8 mouse cellular contexts compared by ENCODE assay signal in genomic region chr11:88692374-88692773, GRCm38 (mm10). TPM values are rescaled to one million over a fixed set of nuclear protein-coding genes. Genes with fewer than 3 reads are reported as not detected.
A peak's percentile ranks its signal among the peaks of the same experiment; 100 is the strongest.
DNase-seq lines count a peak whose midpoint lies in the region; ATAC-seq and TF ChIP-seq lines count a peak whose summit lies in the region.

No protein-coding gene starts in this region.

- peak overlapping the region; percentile 27; the same call in 1 of the 2 replicates for H3K27ac ChIP-seq in lung, postnatal 0 days (ENCODE audit: low read length)
- H3K27ac ChIP-seq in embryonic facial prominence, embryonic 13.5 days: 0 out of 2 replicates have a peak overlapping the region, but pooled peaks have one; percentile 22
- no peak overlapping the region for H3K27ac ChIP-seq in hindbrain, embryonic 16.5 days (ENCODE audit: low read depth, low read length)
- H3K27ac ChIP-seq in stomach, embryonic 16.5 days (ENCODE audit: low read length): peak overlapping the region; percentile 60; the same call in 1 of the 2 replicates

- H3K9ac ChIP-seq in lung, postnatal 0 days (replicated peaks; ENCODE audit: low read depth): no peak overlapping the region
- no peak overlapping the region for H3K9ac ChIP-seq in embryonic facial prominence, embryonic 13.5 days
- no peak overlapping the region for H3K9ac ChIP-seq in hindbrain, embryonic 16.5 days (ENCODE audit: low read depth, low read length)
- H3K9ac ChIP-seq in stomach, embryonic 16.5 days (ENCODE audit: low read length): no peak overlapping the region

- 0 out of 2 replicates have a peak, but pooled peaks have one; percentile 5 for TF ChIP-seq CTCF in lung, postnatal 0 days (IDR thresholded peaks at IDR 0.05)

- H3K4me3 ChIP-seq in lung, postnatal 0 days (ENCODE audit: low read depth, low read length): no peak overlapping the region
- H3K4me3 ChIP-seq in embryonic facial prominence, embryonic 13.5 days: no peak overlapping the region
- H3K4me3 ChIP-seq in hindbrain, embryonic 16.5 days (ENCODE audit: low read length): no peak overlapping the region
- no peak overlapping the region for H3K4me3 ChIP-seq in stomach, embryonic 16.5 days (replicated peaks; ENCODE audit: low read length)

- H3K27me3 ChIP-seq in lung, postnatal 0 days (replicated peaks; ENCODE audit: insufficient read depth, low read length): no peaks in the 10 kb centered on the region
- H3K27me3 ChIP-seq in embryonic facial prominence, embryonic 13.5 days: no peaks in the 10 kb centered on the region
- H3K27me3 ChIP-seq in hindbrain, embryonic 16.5 days (replicated peaks; ENCODE audit: control insufficient read depth, insufficient read depth, low read length): no peaks in the 10 kb centered on the region
- no peaks in the 10 kb centered on the region for H3K27me3 ChIP-seq in stomach, embryonic 16.5 days (ENCODE audit: control insufficient read depth, insufficient read depth, low read length)

- peaks cover 19% of the 10 kb centered on the region; the same call in 1 of the 2 replicates for H3K4me1 ChIP-seq in lung, postnatal 0 days (ENCODE audit: insufficient read depth, low read depth, low read length)
- H3K4me1 ChIP-seq in embryonic facial prominence, embryonic 13.5 days: peaks cover 55% of the 10 kb centered on the region
- H3K4me1 ChIP-seq in hindbrain, embryonic 16.5 days (ENCODE audit: control insufficient read depth, insufficient read depth, low read depth, low read length): peaks cover 63% of the 10 kb centered on the region
- H3K4me1 ChIP-seq in stomach, embryonic 16.5 days (ENCODE audit: control insufficient read depth, insufficient read depth, low read length): peaks cover 60% of the 10 kb centered on the region

- TF ChIP-seq EP300 in lung, postnatal 0 days (IDR thresholded peaks at IDR 0.05): peak; percentile 47; the same call in 1 of the 2 replicates

- H3K4me2 ChIP-seq in lung, postnatal 0 days (replicated peaks; ENCODE audit: low read depth, low read length): no peak overlapping the region
- no peak overlapping the region for H3K4me2 ChIP-seq in embryonic facial prominence, embryonic 13.5 days
- no peak overlapping the region for H3K4me2 ChIP-seq in hindbrain, embryonic 16.5 days (ENCODE audit: low read length)
- no peak overlapping the region for H3K4me2 ChIP-seq in stomach, embryonic 16.5 days (ENCODE audit: low read depth, low read length)

- no peaks in the 10 kb centered on the region for H3K9me3 ChIP-seq in lung, postnatal 0 days (ENCODE audit: low read length)
- no peaks in the 10 kb centered on the region for H3K9me3 ChIP-seq in embryonic facial prominence, embryonic 13.5 days
- H3K9me3 ChIP-seq in hindbrain, embryonic 16.5 days (ENCODE audit: control insufficient read depth, low read length): no peaks in the 10 kb centered on the region
- H3K9me3 ChIP-seq in stomach, embryonic 16.5 days (replicated peaks; ENCODE audit: control insufficient read depth, low read length): no peaks in the 10 kb centered on the region

- WGBS in lung, postnatal 0 days: 25% methylated on average over 8 of the region's 10 CpGs
- 41% methylated on average over 10 of the region's 10 CpGs for WGBS in embryonic facial prominence, embryonic 13.5 days
- 22% methylated on average over 10 of the region's 10 CpGs for WGBS in hindbrain, embryonic 16.5 days
- 25% methylated on average over 9 of the region's 10 CpGs for WGBS in stomach, embryonic 16.5 days

- peak; percentile 81 for ATAC-seq in lung, postnatal 0 days
- ATAC-seq in embryonic facial prominence, embryonic 13.5 days (ENCODE audit: insufficient number of reproducible peaks, insufficient read depth, low FRiP score, low TSS enrichment, low read depth): no peak
- 0 out of 2 replicates have a peak, but pooled peaks have one; percentile 41 for ATAC-seq in hindbrain, embryonic 16.5 days
- ATAC-seq in stomach, embryonic 16.5 days (ENCODE audit: insufficient read depth, low FRiP score): peak; percentile 27; the same call in 1 of the 2 replicates

- H3K36me3 ChIP-seq in lung, postnatal 0 days (ENCODE audit: insufficient read depth, low read length): no peaks in the 10 kb centered on the region
- peaks cover 10% of the 10 kb centered on the region for H3K36me3 ChIP-seq in embryonic facial prominence, embryonic 13.5 days
- H3K36me3 ChIP-seq in hindbrain, embryonic 16.5 days (ENCODE audit: control insufficient read depth, insufficient read depth, low read length): no peaks in the 10 kb centered on the region
- no peaks in the 10 kb centered on the region for H3K36me3 ChIP-seq in stomach, embryonic 16.5 days (ENCODE audit: control insufficient read depth, insufficient read depth, low read length)

- peak; percentile 54 for DNase-seq in lung, postnatal 0 days (ENCODE audit: low spot score)
- DNase-seq in lung, postnatal 14 days: no peak
- DNase-seq in cerebellum, postnatal 25 days: no peak
- no peak for DNase-seq in gastrocnemius, postnatal 25 days
- no peak for DNase-seq in MN1 (ENCODE audit: low spot score)

RNA-seq across cellular contexts. Expression of gene Msi2, which starts 25.9 kb away (rescaled TPM):
- polyA plus RNA-seq in lung, postnatal 0 days (2015; fragmentation: Nextera tagmentation; extraction: Ambion mirVana): 12.6 and 13.3 TPM in 2 replicates
- polyA plus RNA-seq in embryonic facial prominence, embryonic 13.5 days (2015; fragmentation: Nextera tagmentation; extraction: Ambion mirVana): 18.7 and 19.0 TPM in 2 replicates
- polyA plus RNA-seq in hindbrain, embryonic 16.5 days (2015; fragmentation: Nextera tagmentation; extraction: Ambion mirVana): 28.8 and 31.0 TPM in 2 replicates
- polyA plus RNA-seq in stomach, embryonic 16.5 days (2015; fragmentation: Nextera tagmentation; extraction: Ambion mirVana): 11.5 and 11.7 TPM in 2 replicates
- total RNA-seq in gastrocnemius, postnatal 25 days (2021): 100 to 1,000 TPM; 158 TPM
